Mouse (Mus musculus) right cerebral cortex, adult 18-20 months (tissue): ENCODE measurements around the gene Zmpste24.

Source experiments
- DNase-seq: peaks from one replicate; pipeline ENCODE4 v3.0.0; 2022; ENCODE audit warnings: mixed read lengths

The Zmpste24 gene

GRCm38 (mm10) chr4:121029632-121030031 is 68.4 kb downstream of the Zmpste24 start:
- no peak for DNase-seq

- peak; percentile 37 for DNase-seq
These were observed 69.2 kb downstream of the Zmpste24 start for GRCm38 (mm10) chr4:121028659-121029392.

GRCm38 (mm10) chr4:121028146-121028545 is 69.9 kb downstream of the Zmpste24 start:
- no peak for DNase-seq

GRCm38 (mm10) chr4:121025681-121026080 is 72.4 kb downstream of the Zmpste24 start:
- no peak for DNase-seq

- no peak for DNase-seq
These were observed 74.1 kb downstream of the Zmpste24 start for GRCm38 (mm10) chr4:121023941-121024340.

- no peak for DNase-seq
These were observed 74.6 kb downstream of the Zmpste24 start for GRCm38 (mm10) chr4:121023464-121023863.

GRCm38 (mm10) chr4:121021911-121022310 is 76.1 kb downstream of the Zmpste24 start:
- DNase-seq, result no peak

- peak; percentile 79 for DNase-seq
These were observed 77.8 kb downstream of the Zmpste24 start for GRCm38 (mm10) chr4:121020040-121020790.

- DNase-seq, result no peak
These were observed 79.8 kb downstream of the Zmpste24 start for GRCm38 (mm10) chr4:121018250-121018649.

- DNase-seq, result peak; percentile 99
These were observed 80.9 kb downstream of the Zmpste24 start, which contains the start of gene Smap2 for GRCm38 (mm10) chr4:121016928-121017657. Gene Smap2 (minus strand): TSS chr4:121017247.

GRCm38 (mm10) chr4:121016021-121016898 is 81.8 kb downstream of the Zmpste24 start:
- peak; percentile 64 for DNase-seq

- no peak for DNase-seq
These were observed 82.8 kb downstream of the Zmpste24 start for GRCm38 (mm10) chr4:121015268-121015659.

- DNase-seq, result no peak
These were observed 83.3 kb downstream of the Zmpste24 start for GRCm38 (mm10) chr4:121014594-121015267.

GRCm38 (mm10) chr4:121010770-121011549 is 87.1 kb downstream of the Zmpste24 start:
- no peak for DNase-seq
